Mouse (Mus musculus): ENCODE data around the gene Plod3.

Plod3 gene

GRCm38 (mm10) chr5:136962966-136963540 is 23.8 kb upstream of the Plod3 start:
- no peak for DNase-seq (ENCODE audit: extremely low read depth, low read depth, low spot score)

- no peak for DNase-seq (ENCODE audit: extremely low read depth, low read depth, low spot score)
These were observed 21.6 kb upstream of the Plod3 start for GRCm38 (mm10) chr5:136965210-136965609.

DNA sequence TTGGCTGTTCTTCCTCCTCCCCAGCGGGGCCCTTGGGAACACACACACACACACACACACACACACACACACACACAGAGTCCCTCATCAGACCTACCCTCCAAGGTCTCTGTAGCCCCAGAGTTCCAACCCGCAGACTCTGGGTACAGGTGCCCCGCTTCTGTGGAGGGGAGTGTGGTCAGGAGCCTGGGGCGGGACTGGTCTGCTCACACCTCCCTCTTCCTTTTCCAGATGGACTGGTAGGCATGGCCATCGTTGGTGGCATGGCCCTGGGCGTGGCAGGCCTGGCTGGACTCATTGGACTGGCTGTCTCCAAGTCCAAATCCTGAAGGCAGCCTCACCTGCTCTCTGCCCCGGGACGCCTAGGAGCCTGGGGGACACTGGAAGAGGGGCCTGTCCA is 21.1 kb upstream of the Plod3 start:
- DNase-seq (ENCODE audit: extremely low read depth, low read depth, low spot score) = no peak

GRCm38 (mm10) chr5:136966331-136966730 is 20.5 kb upstream of the Plod3 start, which contains the start of gene Cldn15:
Cldn15 (plus strand) TSS chr5:136966616.
- no peak for DNase-seq (ENCODE audit: extremely low read depth, low read depth, low spot score)

GRCm38 (mm10) chr5:136966861-136967455 is 19.9 kb upstream of the Plod3 start:
- DNase-seq (ENCODE audit: extremely low read depth, low read depth, low spot score) = no peak

GRCm38 (mm10) chr5:136967592-136967991 is 19.2 kb upstream of the Plod3 start:
- DNase-seq (ENCODE audit: extremely low read depth, low read depth, low spot score) = no peak

DNA sequence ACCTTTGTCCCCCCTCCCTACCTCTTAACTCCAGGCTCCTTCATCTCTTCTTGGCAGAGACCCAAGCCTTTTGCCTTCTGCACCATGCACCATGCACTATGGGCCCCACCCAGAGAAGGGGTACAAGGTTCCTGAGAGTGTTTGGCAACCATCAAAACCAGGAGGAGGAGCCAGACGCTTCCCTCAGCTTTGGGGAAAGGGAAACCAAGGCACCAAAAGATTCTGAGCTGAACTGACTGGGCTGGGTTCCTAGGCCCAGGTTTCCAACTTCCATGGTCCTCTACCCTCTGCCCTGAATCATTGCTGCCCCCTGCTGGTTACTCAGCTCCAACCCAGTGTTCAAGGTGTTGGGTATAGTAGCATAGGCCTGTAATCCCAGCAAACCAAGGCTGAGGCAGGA is 16.1 kb upstream of the Plod3 start:
- DNase-seq (ENCODE audit: extremely low read depth, low read depth, low spot score) = no peak

GRCm38 (mm10) chr5:136973670-136974069 is 13.1 kb upstream of the Plod3 start:
- DNase-seq (ENCODE audit: extremely low read depth, low read depth, low spot score) = no peak

GRCm38 (mm10) chr5:136977769-136978168 is 9.1 kb upstream of the Plod3 start:
- DNase-seq (ENCODE audit: extremely low read depth, low read depth, low spot score) = no peak

- DNase-seq (ENCODE audit: extremely low read depth, low read depth, low spot score) = no peak
These were observed 7.1 kb upstream of the Plod3 start for GRCm38 (mm10) chr5:136979762-136980161.

DNA sequence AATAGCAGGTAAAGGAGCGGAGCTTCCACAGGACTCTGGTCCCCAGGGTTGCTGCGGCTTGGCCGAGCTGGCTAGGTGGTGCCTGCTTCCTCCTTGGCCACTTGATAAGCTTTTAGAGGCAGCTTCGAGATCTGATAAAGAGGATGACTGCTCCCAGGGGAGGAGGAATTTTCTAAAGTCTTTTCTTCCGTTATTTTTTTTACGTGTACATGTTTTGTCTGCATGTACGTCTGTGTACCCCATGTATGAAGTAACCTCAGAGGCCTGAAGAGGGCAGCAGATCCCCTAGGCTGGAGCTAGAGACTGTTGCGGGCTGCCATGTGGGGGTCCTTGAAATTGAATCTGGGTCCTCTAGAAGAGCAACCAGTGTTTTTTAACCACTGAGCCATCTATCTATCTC is 5.8 kb upstream of the Plod3 start:
- DNase-seq (ENCODE audit: extremely low read depth, low read depth, low spot score) = no peak

DNA sequence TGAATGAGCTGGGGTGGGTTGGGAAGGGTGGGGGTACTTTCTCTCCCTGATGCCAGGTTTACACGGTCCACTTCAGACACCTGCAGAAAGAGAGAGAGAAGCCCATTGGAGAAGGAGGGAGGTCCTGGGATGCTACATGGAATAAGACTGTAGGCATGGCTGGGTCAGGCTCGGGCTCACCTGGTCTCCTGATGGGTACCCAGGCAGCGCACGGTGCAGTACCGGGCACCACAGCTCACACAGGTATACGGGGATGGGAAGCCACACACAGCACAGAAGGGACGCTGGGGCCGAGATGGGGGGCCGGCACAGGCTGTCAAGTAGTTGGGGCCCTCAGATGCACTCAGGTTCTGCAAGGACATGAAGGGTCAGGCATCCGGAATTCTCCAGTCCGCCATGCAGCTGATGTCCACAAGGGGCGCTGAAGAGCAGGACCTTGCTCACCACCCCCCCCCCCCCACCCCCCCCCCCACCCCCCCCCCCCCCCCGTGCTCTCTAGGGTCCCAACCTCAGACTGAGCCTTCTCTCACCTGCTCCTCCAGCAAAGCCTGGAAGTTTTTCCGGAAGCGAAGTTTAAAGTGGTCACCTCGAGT is 4.4 kb upstream of the Plod3 start:
- no peak for DNase-seq (ENCODE audit: extremely low read depth, low read depth, low spot score)

DNA sequence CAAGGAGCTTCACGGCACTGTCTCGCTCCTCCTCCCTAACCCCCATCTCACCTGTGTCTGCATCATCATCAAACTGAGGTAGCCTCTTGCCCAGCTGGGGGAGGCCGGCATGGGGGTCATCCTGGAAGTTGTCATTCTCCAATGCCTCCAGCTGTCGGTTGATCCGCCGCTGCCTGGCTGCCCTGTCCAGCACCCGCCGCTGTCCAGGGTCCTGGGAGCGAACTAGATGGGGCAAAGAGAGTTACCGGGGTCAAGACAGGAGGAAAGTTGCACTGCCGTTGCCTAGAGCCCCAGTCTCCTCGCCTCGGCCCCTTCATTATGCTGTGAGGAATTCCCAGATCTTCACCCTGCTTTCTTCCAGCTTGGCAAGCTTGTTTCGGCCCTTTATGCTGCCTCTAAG is 2.0 kb upstream of the Plod3 start:
- DNase-seq (ENCODE audit: extremely low read depth, low read depth, low spot score) = no peak

DNA sequence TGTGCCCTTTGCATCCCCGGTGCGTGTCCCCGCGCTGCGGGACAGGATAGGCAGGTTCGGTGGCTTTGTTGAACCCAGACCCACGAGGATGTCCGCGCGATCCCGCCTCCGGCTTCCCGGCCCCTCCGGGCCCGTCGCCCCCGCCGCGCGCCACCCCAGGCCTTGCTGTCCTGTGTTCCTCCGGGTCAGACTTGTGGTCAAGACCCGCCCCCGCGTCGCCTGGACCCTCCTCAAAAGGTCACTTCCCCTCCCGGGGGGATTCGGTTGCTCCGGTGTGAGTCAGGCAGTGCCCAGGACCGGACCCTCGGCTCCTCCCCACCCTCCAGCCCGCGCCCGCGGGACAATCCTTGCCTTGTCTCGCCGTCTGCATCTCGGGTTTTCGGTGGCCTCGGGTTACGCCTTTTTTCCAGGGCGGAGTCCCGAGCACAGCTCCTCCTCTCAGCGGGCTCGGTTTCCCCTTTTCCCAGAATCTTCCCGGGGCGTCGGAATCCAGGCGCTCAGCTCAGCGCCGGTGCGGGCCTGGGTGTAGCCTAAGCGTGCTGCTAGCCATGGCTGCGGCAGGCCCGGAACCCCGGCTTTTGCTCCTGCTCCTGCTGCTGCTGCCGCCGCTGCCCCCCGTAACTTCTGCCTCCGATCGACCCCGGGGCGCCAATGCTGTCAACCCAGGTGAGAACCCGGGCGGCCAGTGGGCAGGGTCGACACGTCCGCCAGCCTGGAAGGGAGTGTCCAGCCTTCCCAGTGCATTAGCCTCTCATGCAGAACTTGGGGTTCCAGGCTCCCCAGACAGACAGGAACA is 517 bp downstream of the Plod3 start:
- no peak for DNase-seq (ENCODE audit: extremely low read depth, low read depth, low spot score)

- DNase-seq (ENCODE audit: extremely low read depth, low read depth, low spot score) = no peak
These were observed 1.1 kb downstream of the Plod3 start, which contains the start of gene Znhit1 for GRCm38 (mm10) chr5:136987934-136988271. Znhit1 (minus strand) TSS chr5:136988021.

GRCm38 (mm10) chr5:136988420-136988819 is 1.6 kb downstream of the Plod3 start:
- DNase-seq (ENCODE audit: extremely low read depth, low read depth, low spot score) = no peak

DNA sequence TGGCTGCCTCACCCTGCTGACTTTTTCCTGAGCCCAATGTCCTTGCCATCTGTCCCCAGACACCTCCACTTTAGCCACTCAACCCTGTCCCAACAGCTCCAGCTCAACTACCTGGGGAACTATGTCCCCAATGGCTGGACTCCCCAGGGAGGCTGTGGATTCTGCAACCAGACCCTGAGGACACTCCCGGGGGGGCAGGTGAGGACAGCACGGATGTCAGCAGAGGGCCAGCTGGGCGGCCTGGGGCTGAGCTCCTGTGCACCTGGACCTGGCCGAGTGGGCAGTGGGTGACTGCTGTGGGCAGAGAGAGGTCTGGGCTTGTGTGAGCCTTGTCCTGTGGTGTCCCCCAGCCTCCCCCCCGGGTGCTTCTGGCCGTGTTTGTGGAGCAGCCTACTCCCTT is 3.0 kb downstream of the Plod3 start:
- no peak for DNase-seq (ENCODE audit: extremely low read depth, low read depth, low spot score)

DNA sequence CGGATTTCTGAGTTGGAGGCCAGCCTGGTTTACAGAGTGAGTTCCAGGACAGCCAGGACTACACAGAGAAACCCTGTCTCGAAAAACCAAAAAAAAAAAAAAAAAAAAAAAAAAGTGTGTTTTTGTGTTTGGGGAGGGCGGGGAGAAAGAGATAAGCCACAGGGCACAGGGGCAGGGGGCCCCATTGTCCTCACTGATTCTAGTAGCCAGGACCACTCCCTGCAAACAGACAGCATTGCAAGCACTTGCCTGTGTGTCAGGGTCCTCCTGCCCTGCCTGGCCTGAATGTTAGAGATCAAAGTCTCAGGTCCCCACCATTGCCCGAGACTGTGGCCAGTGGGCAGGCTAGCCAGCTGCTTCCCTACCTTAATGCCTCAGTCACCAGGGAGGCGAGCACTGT is 12.6 kb downstream of the Plod3 start:
- DNase-seq (ENCODE audit: extremely low read depth, low read depth, low spot score) = no peak

- no peak for DNase-seq (ENCODE audit: extremely low read depth, low read depth, low spot score)
These were observed 13.8 kb downstream of the Plod3 start for GRCm38 (mm10) chr5:137000612-137001011.

DNA sequence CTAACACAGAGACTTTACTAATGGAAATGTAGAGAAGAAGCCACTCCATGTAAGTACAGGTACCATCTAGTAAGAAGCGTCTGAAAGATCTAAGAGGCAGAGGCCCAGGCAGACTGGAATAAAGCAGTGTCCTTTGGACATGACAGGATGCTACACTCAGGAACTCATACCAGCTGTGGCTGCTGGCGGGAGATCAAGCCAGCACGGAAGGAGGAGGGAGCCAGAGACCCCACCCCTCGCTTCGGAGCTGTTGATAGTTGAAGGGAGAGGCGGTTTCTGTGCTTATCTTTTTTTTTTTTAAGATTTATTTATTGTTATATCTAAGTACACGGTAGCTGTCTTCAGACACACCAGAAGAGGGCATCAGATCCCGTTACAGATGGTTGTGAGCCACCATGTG is 20.5 kb downstream of the Plod3 start:
- no peak for DNase-seq (ENCODE audit: extremely low read depth, low read depth, low spot score)

GRCm38 (mm10) chr5:137009988-137010387 is 23.2 kb downstream of the Plod3 start:
- no peak for DNase-seq (ENCODE audit: extremely low read depth, low read depth, low spot score)

DNA sequence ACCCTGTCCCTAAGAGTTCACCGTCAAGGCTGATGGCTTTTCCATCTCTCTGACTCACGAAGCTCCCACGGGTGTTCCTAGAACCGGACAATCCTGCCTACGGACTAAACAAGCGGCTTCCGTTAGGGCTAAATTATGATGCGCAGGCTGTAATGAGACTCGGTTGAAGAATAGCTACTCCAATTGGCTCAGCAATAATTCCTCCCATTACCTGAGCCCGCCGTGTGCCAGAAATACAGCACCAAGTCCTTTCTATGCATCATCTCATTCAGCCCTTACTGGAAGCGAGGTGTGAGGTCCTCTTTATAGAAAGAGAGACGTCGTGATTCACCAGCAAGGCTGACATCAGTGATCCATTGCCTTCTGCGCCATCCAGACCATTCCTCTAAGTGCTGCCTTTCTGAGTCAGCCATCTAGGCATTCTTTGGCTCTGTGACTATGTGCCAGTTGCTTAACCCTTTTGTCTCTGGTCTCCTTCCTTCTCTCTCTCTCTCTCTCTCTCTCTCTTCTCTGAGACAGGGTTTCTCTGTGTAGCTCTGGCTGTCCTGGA is 25.7 kb downstream of the Plod3 start:
- no peak for DNase-seq (ENCODE audit: extremely low read depth, low read depth, low spot score)
